Mouse (Mus musculus) embryonic fibroblast, embryonic 13.5 days (primary cell): ENCODE measurements at regions not wholly inside any gene's neighbourhood (a gene's known extent, or its start where the extent isn't known, plus 50 kb on each side); places are given as distances from the start of the nearest gene placed in this dataset.

Experiments used
- CTCF ChIP-seq: IDR thresholded peaks from 2 replicates; pipeline ENCODE4 v1.5.1; 2011; ENCODE audit warnings: mild to moderate bottlenecking, control low read depth, low read length, moderate library complexity, borderline replicate concordance; ENCODE audit not compliant: insufficient read depth
- POLR2A ChIP-seq: IDR thresholded peaks from 2 replicates; pipeline ENCODE4 v1.6.1; 2011; ENCODE audit warnings: low read depth, mild to moderate bottlenecking, control low read depth, low read length, moderate library complexity

GRCm38 (mm10) chr13:83376097-83376797, 127.6 kb upstream of the Mef2c start:
- TF ChIP-seq CTCF (no peak), POLR2A (no peak)
